Mouse (Mus musculus) adipose tissue, adult 10 weeks (tissue): ENCODE data around the gene Tex48. TPM values are rescaled to one million over a fixed set of nuclear protein-coding genes. Genes with fewer than 3 reads are reported as not detected.

ENCODE experiments used
- polyA plus RNA-seq: library from polyadenylated mRNA; stranded (reverse); fragments of 350-450 nt; fragmentation: Illumina TruSeq; extraction: RNeasy Lipid Tissue Mini Kit (QIAGEN cat#74804); gene quantifications from one replicate; pipeline ENCODE4 v1.2.3, GENCODE M21; 2014; ENCODE audit warnings: low read depth, low replicate concordance

The Tex48 gene
- 8.7 TPM for polyA plus RNA-seq

GRCm38 (mm10) chr4:63622378-63622835 is at the start of gene Tex48:
TSS of gene Tex48 (minus strand) at chr4:63622428.

GRCm38 (mm10) chr4:63663279-63663678 is 41.1 kb upstream of the Tex48 start, which contains the start of gene Gm11214:
TSS of gene Gm11214 (minus strand) at chr4:63663379.

GRCm38 (mm10) chr4:63604945-63605344 is 17.3 kb downstream of the Tex48 start, which contains the start of gene Gm11213:
TSS of gene Gm11213 (minus strand) at chr4:63605261.

GRCm38 (mm10) chr4:63558407-63559081 is 63.7 kb downstream of the Tex48 start, which contains the start of gene Tmem268:
TSS of gene Tmem268 (plus strand) at chr4:63558781.

Other genes with a start within 250 kb of the Tex48 start
- gene Akna, start 219.1 kb downstream of the Tex48 start, polyA plus RNA-seq, result 5.3 TPM
- 13.9 TPM for gene Whrn, start 126.4 kb downstream of the Tex48 start, polyA plus RNA-seq
- gene Atp6v1g1, start 77.7 kb downstream of the Tex48 start, polyA plus RNA-seq, result 340 TPM
- gene Tmem268, start 63.6 kb downstream of the Tex48 start, polyA plus RNA-seq, result 14.1 TPM
- 4.1 TPM for gene Gm11213, start 17.2 kb downstream of the Tex48 start, polyA plus RNA-seq
- gene Gm11214, start 41.0 kb upstream of the Tex48 start, polyA plus RNA-seq, result not detected
- gene Tnfsf15, start 122.7 kb upstream of the Tex48 start, polyA plus RNA-seq, result 0.17 TPM
- gene Tnfsf8, start 238.9 kb upstream of the Tex48 start, polyA plus RNA-seq, result 0.22 TPM